Mouse (Mus musculus): ENCODE data around the gene Pdf.
A peak's percentile ranks its signal among the peaks of the same experiment; 100 is the strongest.
"Not testable (repeated sequence)": the region's sequence is repeated elsewhere in the genome, so short reads cannot be mapped to it uniquely, and the experiment has no call there.

The Pdf gene

GRCm38 (mm10) chr8:107036626-107037025, 11.8 kb downstream of the Pdf start:
- DNase-seq (ENCODE audit: low spot score in 2 of 2) = no peak

DNA sequence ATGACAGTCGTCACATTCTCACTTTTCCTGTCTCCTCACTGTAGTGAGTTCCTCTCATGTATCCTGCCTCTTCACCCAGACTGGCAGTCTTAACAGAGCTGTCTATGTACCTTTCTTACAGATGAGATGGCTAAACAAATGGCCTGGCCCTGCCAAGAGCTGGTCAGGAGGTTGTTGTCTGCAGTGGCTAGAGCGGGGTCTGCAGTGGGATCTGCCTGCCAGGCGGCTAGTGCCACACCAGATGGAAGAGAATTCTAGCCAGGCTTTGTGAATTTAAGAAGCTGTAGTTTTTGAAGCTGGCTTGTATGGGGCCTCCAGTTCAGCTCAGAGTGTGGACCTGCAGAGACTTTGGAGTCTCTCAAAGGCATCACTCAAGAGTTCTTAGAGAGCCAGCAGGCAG, 12.8 kb downstream of the Pdf start:
- no peak for DNase-seq (ENCODE audit: low spot score in 2 of 2)

DNA sequence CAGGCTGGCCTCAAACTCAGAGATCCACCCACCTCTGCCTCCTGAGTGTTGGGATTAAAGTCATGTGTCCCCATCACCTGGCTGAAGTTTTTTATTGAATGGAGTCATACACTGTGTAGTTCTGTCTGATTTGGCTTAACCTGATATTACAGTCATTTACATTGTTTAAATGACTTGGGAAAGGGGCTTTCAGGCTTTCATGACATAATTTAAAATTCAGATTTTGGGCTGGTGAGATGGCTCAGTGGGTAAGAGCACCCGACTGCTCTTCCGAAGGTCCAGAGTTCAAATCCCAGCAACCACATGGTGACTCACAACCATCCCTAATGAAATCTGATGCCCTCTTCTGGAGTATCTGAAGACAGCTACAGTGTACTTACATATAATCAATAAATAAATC, 14.8 kb downstream of the Pdf start:
- not testable (repeated sequence) for DNase-seq (ENCODE audit: low spot score in 2 of 2)

DNA sequence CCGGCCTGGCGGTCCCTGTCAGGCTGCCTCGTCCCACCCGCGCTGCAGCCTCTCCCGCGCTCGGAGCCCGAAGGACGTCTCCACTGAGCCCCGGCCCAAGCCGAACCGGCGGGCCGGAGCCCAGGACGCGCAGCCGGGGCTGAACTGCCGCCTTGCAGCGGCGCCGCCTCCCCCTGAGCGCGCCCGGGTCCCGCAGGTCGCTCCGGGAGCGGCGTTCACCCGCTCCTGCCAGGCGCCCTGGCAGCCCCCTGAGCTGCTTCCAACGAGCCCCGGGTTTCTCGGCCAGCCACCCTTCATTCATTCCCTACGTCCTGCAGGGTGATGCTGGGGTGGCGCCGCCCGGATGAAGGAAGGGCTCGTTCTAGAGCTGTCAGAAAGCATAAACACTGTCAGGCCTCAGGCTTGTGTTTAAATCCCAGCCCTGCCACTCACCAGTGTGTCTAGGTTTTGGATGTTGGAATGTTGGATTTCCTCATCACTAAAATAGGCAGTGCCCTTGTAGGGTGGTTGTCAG, 16.8 kb downstream of the Pdf start:
- no peak for DNase-seq (ENCODE audit: low spot score in 2 of 2)

- peak; percentile 94 to 97 for DNase-seq (ENCODE audit: low spot score in 2 of 2)
Observed at GRCm38 (mm10) chr8:107030650-107031576, 17.5 kb downstream of the Pdf start, which contains the start of gene Vps4a. Gene Vps4a (plus strand): TSS chr8:107031222.

- DNase-seq (ENCODE audit: low spot score in 2 of 2) = no peak
Observed at GRCm38 (mm10) chr8:107030058-107030457, 18.4 kb downstream of the Pdf start.

DNA sequence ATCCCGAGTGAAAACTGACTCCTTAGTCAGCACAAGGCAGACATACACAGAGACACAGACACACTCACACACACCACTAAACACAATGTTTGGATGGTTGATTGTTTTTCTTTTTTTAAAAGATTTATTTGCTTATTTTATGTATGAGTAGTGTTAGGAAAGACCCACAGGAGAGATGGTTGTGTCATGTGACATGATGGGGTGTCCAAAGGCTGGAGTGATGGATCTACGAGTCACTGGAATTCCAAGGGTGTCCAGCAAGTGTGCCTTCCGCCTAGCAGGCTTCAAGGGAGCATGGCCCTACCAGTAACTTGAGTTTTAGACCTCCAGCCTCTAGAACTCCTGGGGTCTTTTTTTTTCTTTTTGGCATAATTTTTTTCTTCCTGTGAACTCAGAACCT, 19.1 kb downstream of the Pdf start:
- no peak for DNase-seq (ENCODE audit: low spot score in 2 of 2)

- DNase-seq (ENCODE audit: low spot score in 2 of 2) = no peak
Observed at GRCm38 (mm10) chr8:107023479-107023878, 24.9 kb downstream of the Pdf start.

DNA sequence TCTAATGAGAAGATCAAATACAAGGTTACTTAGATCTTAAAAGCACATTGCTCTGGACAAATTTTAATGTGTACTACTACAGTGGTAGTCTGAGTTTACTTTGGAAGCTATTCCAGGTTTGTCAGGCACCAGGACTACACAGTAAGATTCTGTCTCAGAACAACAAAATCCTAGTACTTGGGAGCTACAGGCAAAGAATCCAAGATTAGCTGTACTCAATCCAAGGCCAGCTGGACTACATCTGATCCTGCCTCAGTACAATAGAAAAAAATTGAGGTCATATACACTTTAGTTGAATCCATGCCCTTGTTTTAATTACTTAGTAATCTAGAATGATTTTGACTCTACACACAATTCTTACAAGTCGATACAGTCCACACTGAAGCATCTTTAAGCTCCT, 33.5 kb downstream of the Pdf start:
- no peak for DNase-seq (ENCODE audit: low spot score in 2 of 2)

DNA sequence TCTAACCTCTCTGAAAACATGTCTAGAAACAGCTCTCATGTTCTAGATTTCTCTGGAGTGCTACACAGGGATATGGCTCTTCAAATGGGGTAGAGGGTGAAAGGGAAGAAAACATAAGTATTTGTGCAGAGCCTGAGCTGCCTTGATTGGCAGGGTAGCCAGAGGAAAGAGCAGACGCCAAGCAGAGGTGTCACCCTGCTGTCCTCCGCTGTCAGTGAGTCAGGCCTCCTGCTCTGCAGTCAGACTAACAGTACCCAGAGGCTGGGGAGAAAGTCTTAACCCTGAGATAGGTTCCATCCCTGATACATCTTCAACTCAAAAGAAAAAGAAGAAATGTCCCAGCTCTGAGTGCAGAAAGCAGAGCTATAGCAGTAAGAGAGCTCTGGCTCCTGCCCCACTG, 35.7 kb downstream of the Pdf start:
- DNase-seq (ENCODE audit: low spot score in 2 of 2) = no peak

DNA sequence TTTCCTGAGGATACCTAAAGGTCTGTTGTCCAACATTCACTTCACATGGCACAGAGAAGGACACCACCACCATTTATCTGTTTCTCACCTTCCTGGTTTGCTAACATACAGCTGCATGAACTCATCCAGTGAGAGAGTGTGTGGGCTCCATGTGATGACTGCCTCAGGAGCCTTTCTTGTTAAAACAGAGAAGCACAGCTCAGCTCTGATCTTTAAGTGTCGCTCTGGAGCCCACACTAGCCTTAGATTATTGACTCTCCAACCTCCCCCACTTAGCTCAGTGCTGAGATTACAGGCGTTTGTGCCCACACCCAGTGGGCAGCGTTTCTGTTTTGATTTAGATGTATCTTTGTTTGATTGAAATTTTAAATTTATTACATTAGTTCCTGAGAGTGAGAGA, 40.6 kb downstream of the Pdf start:
- no peak for DNase-seq (ENCODE audit: low spot score in 2 of 2)

DNA sequence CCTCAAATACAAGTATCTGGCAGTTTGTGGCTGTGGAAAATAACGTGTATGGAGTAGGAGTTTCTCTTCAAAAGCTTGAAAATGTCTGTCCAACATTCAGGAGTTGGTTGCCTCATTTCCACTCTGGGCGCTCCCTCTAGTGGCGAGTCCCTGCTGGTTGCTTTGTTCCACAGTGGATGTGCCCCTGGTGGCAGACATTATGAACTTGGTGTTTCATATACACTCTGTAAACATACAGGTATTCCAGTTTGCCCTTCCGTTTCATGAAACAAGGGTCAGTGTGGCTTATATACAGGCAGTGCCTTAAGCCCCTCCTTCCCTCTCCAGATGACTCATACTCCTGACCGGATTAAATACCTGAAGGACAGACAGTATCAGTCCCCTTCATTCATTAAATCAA, 45.9 kb downstream of the Pdf start:
- peak; percentile 80 to 94 for DNase-seq (ENCODE audit: low spot score in 2 of 2)

- DNase-seq (ENCODE audit: low spot score in 2 of 2) = peak; percentile 56 to 65
Observed at GRCm38 (mm10) chr8:106999068-106999467, 49.3 kb downstream of the Pdf start.

DNA sequence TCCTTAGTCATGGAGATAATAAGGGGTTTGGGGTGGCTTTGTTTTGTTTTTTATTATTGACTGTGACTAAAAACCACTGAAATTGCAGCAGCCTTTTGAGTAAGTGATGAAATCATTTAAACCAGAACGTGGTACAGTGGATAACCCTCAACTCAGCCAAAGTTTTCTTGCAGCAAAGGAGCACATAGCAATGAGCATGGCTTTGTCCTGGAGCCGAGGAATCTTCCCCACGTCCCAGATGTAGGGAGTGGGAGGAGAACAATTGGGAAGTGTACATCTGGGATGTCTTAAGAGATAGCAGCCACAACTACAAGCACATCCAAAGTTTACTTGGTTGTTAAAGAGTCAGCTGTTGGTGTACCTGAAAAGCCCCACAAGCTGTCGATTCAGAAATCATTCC, 51.0 kb downstream of the Pdf start:
- no peak for DNase-seq (ENCODE audit: low spot score in 2 of 2)

- DNase-seq (ENCODE audit: low spot score in 2 of 2) = not testable (repeated sequence)
Observed at GRCm38 (mm10) chr8:106996339-106996738, 52.1 kb downstream of the Pdf start.

Measured in urinary bladder, postnatal 4 days (tissue).